11 mouse cellular contexts compared by ENCODE assay signal in the genomic region with DNA sequence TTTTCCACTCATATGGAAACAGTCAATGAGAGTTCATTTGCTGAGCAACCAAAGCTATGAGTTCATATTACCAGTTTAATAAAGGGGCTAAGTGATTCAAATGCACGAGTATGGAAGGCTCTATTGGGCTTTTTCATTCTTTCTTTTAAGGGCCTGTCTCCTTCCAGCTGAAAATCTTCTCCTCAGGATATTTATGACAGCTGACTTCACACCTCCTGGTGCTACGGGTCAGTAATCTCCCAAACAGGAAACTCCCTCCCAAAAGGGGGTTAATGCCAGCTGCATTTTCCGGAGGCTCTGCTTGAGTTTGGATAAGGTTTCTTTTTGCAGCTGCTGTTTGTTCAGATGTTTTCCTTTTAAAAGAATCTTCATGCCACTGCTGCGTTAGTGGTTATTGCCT.
DNase-seq lines count a peak whose midpoint lies in the region; ATAC-seq and TF ChIP-seq lines count a peak whose summit lies in the region.
"Had no signal": no experiment of that assay in that cellular context is flagged by ENCODE, and none has a peak within 500 bp of the region (broad histone marks: within the 10 kb centered on the region; RNA-seq: fewer than 3 reads in every experiment).

No protein-coding gene starts in this region.

- no peak overlapping the region for H3K27ac ChIP-seq in limb, embryonic 11.5 days (replicated peaks; ENCODE audit: low read depth, low read length)
- no peak overlapping the region for H3K27ac ChIP-seq in limb, embryonic 10.5 days
- H3K27ac ChIP-seq in heart, postnatal 0 days (ENCODE audit: low read depth), result no peak overlapping the region
- H3K27ac ChIP-seq in neural tube, embryonic 11.5 days (ENCODE audit: low read depth, low read length), result no peak overlapping the region
- H3K27ac ChIP-seq: liver, embryonic 15.5 days; midbrain, embryonic 13.5 days had no signal

- no peak for TF ChIP-seq CTCF in heart, postnatal 0 days (IDR thresholded peaks at IDR 0.05; ENCODE audit: low read depth)

- ATAC-seq in limb, embryonic 11.5 days (ENCODE audit: insufficient number of reproducible peaks, low FRiP score, low TSS enrichment, low read depth), result 0 out of 2 replicates have a peak, but pooled peaks have one; percentile 35
- no peak for ATAC-seq in heart, postnatal 0 days (ENCODE audit: insufficient read depth, low read depth)
- no peak for ATAC-seq in neural tube, embryonic 11.5 days (ENCODE audit: insufficient read depth, low FRiP score, low TSS enrichment)
- ATAC-seq: midbrain, embryonic 13.5 days had no signal

- no peaks in the 10 kb centered on the region for H3K4me1 ChIP-seq in limb, embryonic 11.5 days (ENCODE audit: control insufficient read depth, insufficient read depth, low read length)
- peaks cover 8% of the 10 kb centered on the region; the same call in 1 of the 2 replicates for H3K4me1 ChIP-seq in limb, embryonic 10.5 days
- H3K4me1 ChIP-seq in heart, postnatal 0 days (ENCODE audit: control insufficient read depth, insufficient read depth), result no peaks in the 10 kb centered on the region
- H3K4me1 ChIP-seq in neural tube, embryonic 11.5 days (ENCODE audit: control insufficient read depth, insufficient read depth, low read length), result no peaks in the 10 kb centered on the region
- H3K4me1 ChIP-seq: liver, embryonic 15.5 days; midbrain, embryonic 13.5 days had no signal

- 30% methylated on average over 4 of the region's 4 CpGs for WGBS in limb, embryonic 11.5 days
- WGBS in limb, embryonic 10.5 days, result 38% methylated on average over 4 of the region's 4 CpGs
- 23% methylated on average over 4 of the region's 4 CpGs for WGBS in heart, postnatal 0 days
- 56% methylated on average over 4 of the region's 4 CpGs for WGBS in neural tube, embryonic 11.5 days

- no peak overlapping the region for H3K4me3 ChIP-seq in limb, embryonic 11.5 days (ENCODE audit: low read depth, low read length)
- H3K4me3 ChIP-seq in limb, embryonic 10.5 days, result no peak overlapping the region
- H3K4me3 ChIP-seq in heart, postnatal 0 days (ENCODE audit: low read depth, low read length), result no peak overlapping the region
- no peak overlapping the region for H3K4me3 ChIP-seq in neural tube, embryonic 11.5 days (ENCODE audit: low read depth, low read length)
- H3K4me3 ChIP-seq: liver, embryonic 15.5 days; midbrain, embryonic 13.5 days had no signal

- no peak for TF ChIP-seq EP300 in heart, postnatal 0 days (IDR thresholded peaks at IDR 0.05; ENCODE audit: low read depth)

- no peaks in the 10 kb centered on the region for H3K36me3 ChIP-seq in limb, embryonic 11.5 days (ENCODE audit: control insufficient read depth, insufficient read depth, low read length)
- H3K36me3 ChIP-seq in limb, embryonic 10.5 days, result no peaks in the 10 kb centered on the region
- H3K36me3 ChIP-seq in heart, postnatal 0 days (replicated peaks; ENCODE audit: control insufficient read depth, insufficient read depth, low read length), result no peaks in the 10 kb centered on the region
- no peaks in the 10 kb centered on the region for H3K36me3 ChIP-seq in neural tube, embryonic 11.5 days (ENCODE audit: control insufficient read depth, insufficient read depth, low read length)
- H3K36me3 ChIP-seq: liver, embryonic 15.5 days; midbrain, embryonic 13.5 days had no signal

- H3K27me3 ChIP-seq in limb, embryonic 11.5 days (ENCODE audit: control insufficient read depth, insufficient read depth, low read length), result no peaks in the 10 kb centered on the region
- no peaks in the 10 kb centered on the region for H3K27me3 ChIP-seq in limb, embryonic 10.5 days (ENCODE audit: low read depth, poor library complexity, severe bottlenecking)
- H3K27me3 ChIP-seq in heart, postnatal 0 days (ENCODE audit: control insufficient read depth, insufficient read depth, low read length), result no peaks in the 10 kb centered on the region
- H3K27me3 ChIP-seq in neural tube, embryonic 11.5 days (ENCODE audit: control insufficient read depth, insufficient read depth, low read length), result no peaks in the 10 kb centered on the region
- H3K27me3 ChIP-seq: CH12.LX; liver, embryonic 15.5 days; midbrain, embryonic 13.5 days had no signal

- no peak overlapping the region for H3K9ac ChIP-seq in limb, embryonic 11.5 days (ENCODE audit: low read length)
- no peak overlapping the region for H3K9ac ChIP-seq in heart, postnatal 0 days (replicated peaks; ENCODE audit: low read depth, low read length)
- H3K9ac ChIP-seq in neural tube, embryonic 11.5 days (ENCODE audit: low read length), result no peak overlapping the region
- H3K9ac ChIP-seq: liver, embryonic 15.5 days; midbrain, embryonic 13.5 days had no signal

- peak; percentile 21 for DNase-seq in limb, embryonic 11.5 days (ENCODE audit: low spot score)
- DNase-seq in limb, embryonic 10.5 days (ENCODE audit: low spot score), result no peak
- peak; percentile 6 for DNase-seq in heart, postnatal 0 days (ENCODE audit: low spot score)
- DNase-seq in kidney, postnatal 36 days, result peak; percentile 1 to 4
- peak; percentile 10 for DNase-seq in neural tube, embryonic 11.5 days (ENCODE audit: low spot score)
- no peak for DNase-seq in thymus, postnatal 36 days
- no peak for DNase-seq in cerebellum, adult 11 months
- DNase-seq: adrenal gland, adult 8-10 months had no signal

- H3K9me3 ChIP-seq in limb, embryonic 11.5 days (ENCODE audit: control insufficient read depth, low read length), result no peaks in the 10 kb centered on the region
- H3K9me3 ChIP-seq in limb, embryonic 10.5 days (replicated peaks), result no peaks in the 10 kb centered on the region
- no peaks in the 10 kb centered on the region for H3K9me3 ChIP-seq in heart, postnatal 0 days (replicated peaks; ENCODE audit: control insufficient read depth, low read length)
- no peaks in the 10 kb centered on the region for H3K9me3 ChIP-seq in neural tube, embryonic 11.5 days (ENCODE audit: control insufficient read depth, low read length)
- H3K9me3 ChIP-seq: liver, embryonic 15.5 days; midbrain, embryonic 13.5 days had no signal

- no peak overlapping the region for H3K4me2 ChIP-seq in limb, embryonic 11.5 days (ENCODE audit: low read depth, severe bottlenecking)
- H3K4me2 ChIP-seq in heart, postnatal 0 days (ENCODE audit: low read depth, low read length), result no peak overlapping the region
- no peak overlapping the region for H3K4me2 ChIP-seq in neural tube, embryonic 11.5 days (ENCODE audit: low read depth)
- H3K4me2 ChIP-seq: liver, embryonic 15.5 days; midbrain, embryonic 13.5 days had no signal

Comparison
In these comparisons a context has a peak if more than half of its experiments do, and no peak if none do; other contexts are left out.
1. DNase-seq: peak in limb, embryonic 11.5 days (single experiment), heart, postnatal 0 days (single experiment), kidney, postnatal 36 days (2 of 2) and neural tube, embryonic 11.5 days (single experiment); none in limb, embryonic 10.5 days (single experiment), thymus, postnatal 36 days (0 of 2) and cerebellum, adult 11 months (single experiment).